Comparison of ENCODE assay signal across 12 mouse cellular contexts in the genomic region with DNA sequence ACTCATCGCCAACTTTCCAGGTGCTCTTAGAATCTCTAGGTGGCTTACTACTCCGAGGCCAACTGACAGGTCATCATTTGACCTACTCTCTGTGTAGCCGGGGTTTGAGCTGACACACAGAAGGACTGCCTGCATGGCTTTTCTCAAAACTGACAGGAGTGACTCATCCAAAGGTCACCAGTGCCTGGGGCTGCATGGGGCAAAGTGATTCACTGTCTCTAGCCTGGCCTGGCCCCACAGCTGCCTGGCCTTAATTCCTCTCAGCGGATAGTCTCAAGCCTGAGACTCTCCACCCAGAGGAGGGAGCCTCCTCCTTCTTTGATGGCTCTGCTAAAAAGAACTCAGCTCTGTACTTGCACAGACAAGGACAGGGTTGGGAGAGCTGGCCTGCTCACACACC.
DNase-seq lines count a peak whose midpoint lies in the region; ATAC-seq lines count a peak whose summit lies in the region.
"Had no signal": no experiment of that assay in that cellular context is flagged by ENCODE, and none has a peak within 500 bp of the region (broad histone marks: within the 10 kb centered on the region; RNA-seq: fewer than 3 reads in every experiment).

No protein-coding gene starts in this region.

- no peaks in the 10 kb centered on the region for H3K9me3 ChIP-seq in heart, embryonic 13.5 days
- H3K9me3 ChIP-seq in neural tube, embryonic 15.5 days (replicated peaks) = no peaks in the 10 kb centered on the region
- H3K9me3 ChIP-seq: heart, embryonic 15.5 days; midbrain, embryonic 12.5 days had no signal

- no peak overlapping the region for H3K4me2 ChIP-seq in heart, embryonic 13.5 days
- H3K4me2 ChIP-seq in neural tube, embryonic 15.5 days = no peak overlapping the region
- H3K4me2 ChIP-seq: heart, embryonic 15.5 days; midbrain, embryonic 12.5 days had no signal

- no peaks in the 10 kb centered on the region; the same call in 1 of the 2 replicates for H3K27me3 ChIP-seq in heart, embryonic 13.5 days (replicated peaks)
- H3K27me3 ChIP-seq in neural tube, embryonic 15.5 days (replicated peaks) = no peaks in the 10 kb centered on the region; the same call in 1 of the 2 replicates
- H3K27me3 ChIP-seq: heart, embryonic 15.5 days had no signal

- no peak for ATAC-seq in heart, embryonic 13.5 days (ENCODE audit: extremely low read depth, insufficient number of reproducible peaks, low FRiP score, low TSS enrichment)
- no peak for ATAC-seq in megakaryocyte-erythroid progenitor cell, adult 5-6 weeks (replicated peaks; ENCODE audit: low FRiP score, low TSS enrichment, poor library complexity, severe bottlenecking)
- no peak for ATAC-seq in neural tube, embryonic 15.5 days (ENCODE audit: low FRiP score)

- H3K27ac ChIP-seq in heart, embryonic 13.5 days (replicated peaks) = peak overlapping the region; percentile 18; the same call in 1 of the 2 replicates
- H3K27ac ChIP-seq in neural tube, embryonic 15.5 days (replicated peaks) = no peak overlapping the region
- H3K27ac ChIP-seq: heart, embryonic 15.5 days; midbrain, embryonic 12.5 days had no signal

- H3K36me3 ChIP-seq in heart, embryonic 13.5 days = no peaks in the 10 kb centered on the region
- H3K36me3 ChIP-seq in neural tube, embryonic 15.5 days = no peaks in the 10 kb centered on the region
- H3K36me3 ChIP-seq: heart, embryonic 15.5 days; midbrain, embryonic 12.5 days had no signal

- DNase-seq in urinary bladder, postnatal 14 days (ENCODE audit: low spot score) = peak; percentile 46
- DNase-seq in urinary bladder, postnatal 4 days (ENCODE audit: low spot score in 2 of 2) = no peak
- peak; percentile 82 for DNase-seq in adrenal gland, postnatal 14 days
- no peak for DNase-seq in layer of hippocampus, postnatal 10 days (ENCODE audit: low spot score in 2 of 2)
- DNase-seq: kidney, adult 8-10 months; lung, adult 18-20 months had no signal

- H3K9ac ChIP-seq in heart, embryonic 13.5 days = no peak overlapping the region
- H3K9ac ChIP-seq in neural tube, embryonic 15.5 days (replicated peaks) = no peak overlapping the region
- H3K9ac ChIP-seq: heart, embryonic 15.5 days; midbrain, embryonic 12.5 days had no signal

- 40% methylated on average over 4 of the region's 4 CpGs for WGBS in heart, embryonic 13.5 days
- 84% methylated on average over 4 of the region's 4 CpGs for WGBS in neural tube, embryonic 15.5 days

- peaks cover 65% of the 10 kb centered on the region for H3K4me1 ChIP-seq in heart, embryonic 13.5 days
- H3K4me1 ChIP-seq in neural tube, embryonic 15.5 days = peaks cover 19% of the 10 kb centered on the region

- no peak overlapping the region for H3K4me3 ChIP-seq in heart, embryonic 13.5 days
- H3K4me3 ChIP-seq in neural tube, embryonic 15.5 days (replicated peaks) = no peak overlapping the region
- H3K4me3 ChIP-seq: erythroblast, embryonic 14.5 days; heart, embryonic 15.5 days; midbrain, embryonic 12.5 days had no signal

Comparison
In these comparisons a context has a peak if more than half of its experiments do, and no peak if none do; other contexts are left out.
1. DNase-seq: peak in urinary bladder, postnatal 14 days (single experiment) and adrenal gland, postnatal 14 days (single experiment); none in urinary bladder, postnatal 4 days (0 of 2) and layer of hippocampus, postnatal 10 days (0 of 2).